Comparison of ENCODE assay signal across 8 mouse cellular contexts in the genomic region with DNA sequence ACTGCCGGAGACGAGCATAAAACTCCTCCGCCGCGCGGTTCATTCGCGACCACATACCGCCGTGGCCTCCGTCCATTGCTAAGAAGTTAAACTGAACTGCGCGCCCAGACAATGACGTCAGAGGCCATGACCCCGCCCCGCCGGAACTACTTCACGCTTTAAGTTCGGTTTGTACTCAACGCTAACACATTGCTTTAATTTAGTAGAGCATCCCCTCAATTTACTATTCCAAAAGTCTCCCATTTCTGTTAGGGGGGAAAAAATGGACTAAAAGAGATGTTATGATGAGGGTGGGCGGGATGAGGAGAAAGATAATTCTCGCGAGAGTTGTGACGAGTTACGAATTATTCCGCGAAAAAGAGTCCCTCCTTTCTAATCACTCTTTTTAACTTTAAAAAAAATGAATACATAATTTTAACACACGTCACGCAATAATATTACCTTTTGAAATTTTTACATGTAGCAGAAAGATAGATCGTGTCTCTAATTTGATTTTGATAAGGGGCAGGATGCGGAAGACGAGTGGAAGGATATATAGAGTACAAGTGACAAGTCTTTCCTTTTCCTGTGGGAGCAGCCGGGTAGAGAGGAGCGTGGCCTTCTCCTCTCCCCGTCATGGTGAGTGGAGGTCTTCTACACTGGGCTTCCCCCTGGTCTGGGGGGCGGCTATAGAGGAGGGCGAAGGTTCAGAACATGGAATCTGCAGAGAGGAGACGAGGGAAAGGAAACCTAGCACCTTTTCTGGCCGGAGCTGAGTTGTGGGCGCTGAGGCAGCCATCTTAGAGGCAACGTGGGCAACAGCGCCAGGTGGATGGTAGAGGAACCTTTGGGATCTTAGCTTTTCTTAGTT. TPM values are rescaled to one million over a fixed set of nuclear protein-coding genes. Genes with fewer than 3 reads are reported as not detected.
DNase-seq lines count a peak whose midpoint lies in the region; ATAC-seq and TF ChIP-seq lines count a peak whose summit lies in the region.

A gene (minus strand): TSS at position 289 of the 850 bp plus-strand sequence.
A gene (plus strand): TSS at position 560 of the 850 bp plus-strand sequence.

- peak; percentile 62 for ATAC-seq in Patski
- peak; percentile 83 for ATAC-seq in hindbrain, embryonic 14.5 days (ENCODE audit: low FRiP score)

- H3K4me2 ChIP-seq in hindbrain, embryonic 14.5 days (replicated peaks): peak within 1 kb of the TSS; percentile 97

- in situ Hi-C loops in Patski (cut with MboI; ENCODE audit: low pct_unique_long_range_greater_than_20kb): no loop called here

- POLR2A ChIA-PET in Patski (lab: Charles Lee): interaction anchor here (0.9 to 1.2 kb wide), 2 partner anchors 11 to 83 kb away, joined by 3 read pairs; no protein-coding TSS in a partner anchor

- peaks cover 16% of the 10 kb centered on the region for H3K4me1 ChIP-seq in hindbrain, embryonic 14.5 days (replicated peaks; ENCODE audit: control insufficient read depth, insufficient read depth, low read length)

- DNase-seq in Patski (ENCODE audit: low read depth, low spot score): peak; percentile 76
- DNase-seq in cerebellum, postnatal 14 days: peak; percentile 89 to 91
- DNase-seq in frontal cortex, postnatal 25 days (ENCODE audit: low spot score in 2 of 2): peak; percentile 73 to 77
- peak; percentile 90 for DNase-seq in hindbrain, embryonic 14.5 days (ENCODE audit: low spot score)
- DNase-seq in layer of hippocampus, postnatal 36 days: peak; percentile 77 to 78
- peak; percentile 87 for DNase-seq in lung, postnatal 36 days
- DNase-seq in retina, postnatal 1 day: peak; percentile 94
- DNase-seq in urinary bladder, adult 18-20 months (ENCODE audit: low spot score in 2 of 2): peak; percentile 52 to 85

- no peak for TF ChIP-seq CTCF in Patski (IDR thresholded peaks at IDR 0.05)

- under 1% methylated on average over 42 of the region's 42 CpGs for WGBS in hindbrain, embryonic 14.5 days

- H3K27ac ChIP-seq in hindbrain, embryonic 14.5 days: peak within 1 kb of the TSS; percentile 82

- peaks cover 35% of the 10 kb centered on the region for H3K36me3 ChIP-seq in hindbrain, embryonic 14.5 days (replicated peaks; ENCODE audit: control insufficient read depth, insufficient read depth)

- no peaks in the 10 kb centered on the region for H3K27me3 ChIP-seq in Patski
- H3K27me3 ChIP-seq in hindbrain, embryonic 14.5 days (ENCODE audit: control insufficient read depth, insufficient read depth, low read length): no peaks in the 10 kb centered on the region

- H3K9ac ChIP-seq in hindbrain, embryonic 14.5 days: peak within 1 kb of the TSS; percentile 81

- CTCF ChIA-PET in Patski (lab: Charles Lee): no interaction called here

- H3K9me3 ChIP-seq in hindbrain, embryonic 14.5 days (ENCODE audit: control insufficient read depth, low read length): no peaks in the 10 kb centered on the region

- peak within 1 kb of the TSS; percentile 82 for H3K4me3 ChIP-seq in hindbrain, embryonic 14.5 days (replicated peaks; ENCODE audit: low read length)

RNA-seq across cellular contexts. Expression of the first gene that starts in this region (rescaled TPM):
- polyA plus RNA-seq in Patski (2021): 35.4 TPM
- polyA plus RNA-seq in hindbrain, embryonic 14.5 days (2014; fragmentation: Nextera tagmentation; extraction: Ambion mirVana): 3.6 and 4.3 TPM in 2 replicates
- total RNA-seq in layer of hippocampus, postnatal 36 days (2021): 1 to 10 TPM; 2.4 to 2.5 TPM

RNA-seq across cellular contexts. Expression of the second gene that starts in this region (rescaled TPM):
- 1,287 TPM for polyA plus RNA-seq in Patski (2021)
- polyA plus RNA-seq in hindbrain, embryonic 14.5 days (2014; fragmentation: Nextera tagmentation; extraction: Ambion mirVana): 650 and 656 TPM in 2 replicates
- total RNA-seq in layer of hippocampus, postnatal 36 days (2021): 100 to 1,000 TPM; 561 to 565 TPM

Comparison
In these comparisons a context has a peak if more than half of its experiments do, and no peak if none do; other contexts are left out.
1. Peak in every context shown above with its lines: DNase-seq, ATAC-seq, H3K4me3 ChIP-seq and H3K27ac ChIP-seq.